Mouse (Mus musculus): ENCODE measurements at regions not wholly inside any gene's neighbourhood (a gene's known extent, or its start where the extent isn't known, plus 50 kb on each side); places are given as distances from the start of the nearest gene placed in this dataset.
"Not testable (repeated sequence)": the region's sequence is repeated elsewhere in the genome, so short reads cannot be mapped to it uniquely, and the experiment has no call there.

- DNase-seq (ENCODE audit: low spot score); H3K36me3 ChIP-seq (ENCODE audit: control insufficient read depth, insufficient read depth, low read length); H3K9ac ChIP-seq (ENCODE audit: low read length); ATAC-seq (replicated peaks; ENCODE audit: low FRiP score, low TSS enrichment, low read depth); H3K27me3 ChIP-seq (replicated peaks; ENCODE audit: control insufficient read depth, insufficient read depth, low read length); H3K4me1 ChIP-seq (replicated peaks; ENCODE audit: control insufficient read depth, insufficient read depth, low read length); H3K4me3 ChIP-seq (ENCODE audit: low read depth, low read length); H3K9me3 ChIP-seq (ENCODE audit: control insufficient read depth, low read length); H3K27ac ChIP-seq (ENCODE audit: low read depth); H3K4me2 ChIP-seq (ENCODE audit: low read length): not testable (repeated sequence)
- 68% methylated on average over 4 of the region's 4 CpGs for WGBS
These were observed 69.3 kb upstream of the Rack1 start for GRCm38 (mm10) chr11:48730826-48731225.

- H3K4me3 ChIP-seq (ENCODE audit: low read depth, low read length) = no peak overlapping the region
- ATAC-seq (replicated peaks; ENCODE audit: low FRiP score, low TSS enrichment, low read depth) = no peak
- no peaks in the 10 kb centered on the region for H3K9me3 ChIP-seq (ENCODE audit: control insufficient read depth, low read length)
- H3K36me3 ChIP-seq (ENCODE audit: control insufficient read depth, insufficient read depth, low read length) = no peaks in the 10 kb centered on the region
- no peaks in the 10 kb centered on the region for H3K27me3 ChIP-seq (replicated peaks; ENCODE audit: control insufficient read depth, insufficient read depth, low read length)
- 95% methylated on average over 1 of the region's 1 CpGs for WGBS
- no peaks in the 10 kb centered on the region for H3K4me1 ChIP-seq (replicated peaks; ENCODE audit: control insufficient read depth, insufficient read depth, low read length)
- H3K4me2 ChIP-seq (ENCODE audit: low read length) = no peak overlapping the region
- no peak overlapping the region for H3K9ac ChIP-seq (ENCODE audit: low read length)
- no peak overlapping the region for H3K27ac ChIP-seq (ENCODE audit: low read depth)
- DNase-seq (ENCODE audit: low spot score) = no peak
These were observed 53.6 kb upstream of the Rack1 start for GRCm38 (mm10) chr11:48746503-48746902.

- DNase-seq (ENCODE audit: low spot score) (no peak), ATAC-seq (replicated peaks; ENCODE audit: low FRiP score, low TSS enrichment, low read depth) (no peak)
- no peak overlapping the region for H3K4me3 ChIP-seq (ENCODE audit: low read depth, low read length)
- 33% methylated on average over 2 of the region's 2 CpGs for WGBS
- H3K27ac ChIP-seq (ENCODE audit: low read depth) = no peak overlapping the region
- H3K4me1 ChIP-seq (replicated peaks; ENCODE audit: control insufficient read depth, insufficient read depth, low read length) = no peaks in the 10 kb centered on the region
- H3K4me2 ChIP-seq (ENCODE audit: low read length) = no peak overlapping the region
- H3K36me3 ChIP-seq (ENCODE audit: control insufficient read depth, insufficient read depth, low read length) = no peaks in the 10 kb centered on the region
- H3K27me3 ChIP-seq (replicated peaks; ENCODE audit: control insufficient read depth, insufficient read depth, low read length) = no peaks in the 10 kb centered on the region
- no peaks in the 10 kb centered on the region for H3K9me3 ChIP-seq (ENCODE audit: control insufficient read depth, low read length)
- no peak overlapping the region for H3K9ac ChIP-seq (ENCODE audit: low read length)
These were observed 52.1 kb upstream of the Rack1 start for GRCm38 (mm10) chr11:48748066-48748465.
